Mouse (Mus musculus) CH12.LX (cell line): ENCODE measurements around the gene Acoxl.

ENCODE experiments used
- CHD1 ChIP-seq: IDR thresholded peaks from 2 replicates; pipeline ENCODE4 v1.6.1; 2012; ENCODE audit warnings: low read depth, low read length, improper control_type of control experiment, inconsistent platforms
- MAFK ChIP-seq: IDR thresholded peaks from 2 replicates; pipeline ENCODE4 v1.6.1; 2011; ENCODE audit warnings: low read length, improper control_type of control experiment; ENCODE audit not compliant: insufficient replicate concordance
- NELFE ChIP-seq: IDR thresholded peaks from 2 replicates; pipeline ENCODE4 v1.6.1; 2011; ENCODE audit warnings: low read depth, low read length, improper control_type of control experiment
- POLR2A ChIP-seq: IDR thresholded peaks from 2 replicates; pipeline ENCODE4 v1.6.1; 2011; ENCODE audit warnings: low read depth, mild to moderate bottlenecking, improper control_type of control experiment, low read length
- RAD21 ChIP-seq: IDR thresholded peaks from 2 replicates; pipeline ENCODE4 v1.6.1; 2011; ENCODE audit warnings: low read depth, mild to moderate bottlenecking, low read length, improper control_type of control experiment, moderate library complexity
- ZC3H11A ChIP-seq: IDR thresholded peaks from 2 replicates; pipeline ENCODE4 v1.6.1; 2012; ENCODE audit warnings: low read depth, mild to moderate bottlenecking, inconsistent platforms, low read length, improper control_type of control experiment

- TF ChIP-seq CHD1 (no peak), MAFK (no peak), RAD21 (no peak), POLR2A (no peak), ZC3H11A (no peak), NELFE (no peak)
Measured at GRCm38 (mm10) chr2:127838576-127838975, at the start of gene Acoxl.
